In genomic region chr13:44282731-44283571, GRCm38 (mm10) we compare ENCODE assay signal across 9 mouse cellular contexts.
DNase-seq lines count a peak whose midpoint lies in the region; ATAC-seq lines count a peak whose summit lies in the region.
"Had no signal": no experiment of that assay in that cellular context is flagged by ENCODE, and none has a peak within 500 bp of the region (broad histone marks: within the 10 kb centered on the region; RNA-seq: fewer than 3 reads in every experiment).

No protein-coding gene starts in this region.

- 48% methylated on average over 16 of the region's 16 CpGs for WGBS in forebrain, embryonic 15.5 days
- WGBS in forebrain, embryonic 11.5 days, result 85% methylated on average over 16 of the region's 16 CpGs

- H3K27me3 ChIP-seq in forebrain, embryonic 15.5 days, result no peaks in the 10 kb centered on the region
- no peaks in the 10 kb centered on the region for H3K27me3 ChIP-seq in forebrain, embryonic 11.5 days (ENCODE audit: control insufficient read depth, insufficient read depth, low read length)
- H3K27me3 ChIP-seq: Patski had no signal

- H3K36me3 ChIP-seq in forebrain, embryonic 15.5 days, result no peaks in the 10 kb centered on the region
- no peaks in the 10 kb centered on the region for H3K36me3 ChIP-seq in forebrain, embryonic 11.5 days (ENCODE audit: control insufficient read depth, insufficient read depth, low read length)

- H3K4me2 ChIP-seq in forebrain, embryonic 15.5 days (replicated peaks), result no peak overlapping the region
- H3K4me2 ChIP-seq in forebrain, embryonic 11.5 days (ENCODE audit: low read depth, low read length, severe bottlenecking), result no peak overlapping the region

- DNase-seq in forebrain, embryonic 11.5 days (ENCODE audit: low spot score), result no peak
- peak; percentile 54 for DNase-seq in layer of hippocampus, adult 11-12 months (ENCODE audit: low spot score)
- DNase-seq in layer of hippocampus, adult 9-10 months (ENCODE audit: low spot score), result no peak
- DNase-seq in brain, adult 2 months (ENCODE audit: low read depth, low spot score), result peak; percentile 87
- DNase-seq in layer of hippocampus, adult 9-11 months, result peak; percentile 55
- DNase-seq in cerebellum, adult 9-11 months, result no peak
- DNase-seq in ovary, postnatal 10 days (ENCODE audit: low spot score), result no peak

- H3K9me3 ChIP-seq in forebrain, embryonic 15.5 days, result no peaks in the 10 kb centered on the region
- H3K9me3 ChIP-seq in forebrain, embryonic 11.5 days (ENCODE audit: control insufficient read depth, low read length), result no peaks in the 10 kb centered on the region

- peak overlapping the region; percentile 66 for H3K27ac ChIP-seq in forebrain, embryonic 15.5 days (replicated peaks)
- H3K27ac ChIP-seq in forebrain, embryonic 11.5 days (ENCODE audit: low read depth, low read length), result no peak overlapping the region

- peaks cover 19% of the 10 kb centered on the region for H3K4me1 ChIP-seq in forebrain, embryonic 15.5 days
- no peaks in the 10 kb centered on the region for H3K4me1 ChIP-seq in forebrain, embryonic 11.5 days (replicated peaks; ENCODE audit: control insufficient read depth, insufficient read depth, low read length)

- ATAC-seq in forebrain, embryonic 15.5 days (replicated peaks), result peak; percentile 61; the same call in 1 of the 2 replicates
- no peak for ATAC-seq in forebrain, embryonic 11.5 days (replicated peaks; ENCODE audit: low FRiP score)
- ATAC-seq: Patski had no signal

- H3K9ac ChIP-seq in forebrain, embryonic 15.5 days (replicated peaks), result no peak overlapping the region
- no peak overlapping the region for H3K9ac ChIP-seq in forebrain, embryonic 11.5 days (ENCODE audit: low read length)

- H3K4me3 ChIP-seq in forebrain, embryonic 15.5 days, result no peak overlapping the region
- H3K4me3 ChIP-seq in forebrain, embryonic 11.5 days (ENCODE audit: low read depth, low read length), result no peak overlapping the region

Comparison
In these comparisons a context has a peak if more than half of its experiments do, and no peak if none do; other contexts are left out.
1. DNase-seq: peak in layer of hippocampus, adult 11-12 months (single experiment), brain, adult 2 months (single experiment) and layer of hippocampus, adult 9-11 months (single experiment); none in forebrain, embryonic 11.5 days (single experiment), layer of hippocampus, adult 9-10 months (single experiment), cerebellum, adult 9-11 months (single experiment) and ovary, postnatal 10 days (single experiment).